Mouse (Mus musculus): ENCODE measurements at regions not wholly inside any gene's neighbourhood (a gene's known extent, or its start where the extent isn't known, plus 50 kb on each side); places are given as distances from the start of the nearest gene placed in this dataset.
"Not testable (repeated sequence)": the region's sequence is repeated elsewhere in the genome, so short reads cannot be mapped to it uniquely, and the experiment has no call there.

- no peak for DNase-seq (ENCODE audit: low spot score in 2 of 2)
Measured at GRCm38 (mm10) chr10:57313799-57314198, 172.4 kb upstream of the Hsf2 start.

DNA sequence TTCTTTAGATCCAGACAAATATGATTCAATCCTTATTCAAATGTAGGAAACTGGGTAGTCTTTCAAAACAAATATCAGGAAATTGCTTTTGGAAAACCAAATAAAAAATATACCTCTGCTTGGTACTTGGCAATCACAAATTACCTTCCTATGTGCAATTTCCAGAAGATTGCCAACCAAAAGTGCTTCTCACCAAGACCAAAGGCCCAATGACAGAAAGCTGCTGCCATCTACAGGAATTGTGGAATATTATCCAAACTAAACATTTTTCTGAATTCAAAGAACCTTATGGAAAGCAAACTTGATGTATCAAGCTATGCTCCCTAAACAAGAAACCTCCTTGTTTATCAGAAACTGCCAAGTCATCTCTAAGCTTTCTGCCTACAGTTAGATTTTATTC, 169.1 kb upstream of the Hsf2 start:
- no peak for DNase-seq (ENCODE audit: low spot score in 2 of 2)

GRCm38 (mm10) chr10:57319171-57319570, 167.0 kb upstream of the Hsf2 start:
- DNase-seq (ENCODE audit: low spot score in 2 of 2), result no peak

GRCm38 (mm10) chr10:57322717-57323424, 163.3 kb upstream of the Hsf2 start:
- DNase-seq (ENCODE audit: low spot score in 2 of 2), result no peak

GRCm38 (mm10) chr10:57324226-57324625, 162.0 kb upstream of the Hsf2 start:
- no peak for DNase-seq (ENCODE audit: low spot score in 2 of 2)

GRCm38 (mm10) chr10:57362781-57363180, 123.4 kb upstream of the Hsf2 start:
- not testable (repeated sequence) for DNase-seq (ENCODE audit: low spot score in 2 of 2)

Measured in spleen, postnatal 10 days (tissue).